Mouse (Mus musculus): ENCODE measurements at regions not wholly inside any gene's neighbourhood (a gene's known extent, or its start where the extent isn't known, plus 50 kb on each side); places are given as distances from the start of the nearest gene placed in this dataset.
A peak's percentile ranks its signal among the peaks of the same experiment; 100 is the strongest.

- 10% methylated on average over 30 of the region's 30 CpGs for WGBS
- Histone ChIP-seq H3K4me3 (replicated peaks; ENCODE audit: extremely low read depth, low read depth, low read length) (no peak overlapping the region), H3K4me1 (ENCODE audit: control insufficient read depth, insufficient read depth, low read length) (peaks cover 9% of the 10 kb centered on the region; the same call in 1 of the 2 replicates)
- peak; percentile 74 for DNase-seq
- TF ChIP-seq CTCF (IDR thresholded peaks at IDR 0.05; ENCODE audit: insufficient read depth, low read length) (peak; percentile 31; the same call in 1 of the 2 replicates), POLR2A (IDR thresholded peaks at IDR 0.05; ENCODE audit: borderline replicate concordance, extremely low read depth, low read depth, low read length) (0 out of 2 replicates have a peak, but pooled peaks have one; percentile 63)
Measured at GRCm38 (mm10) chr9:120690961-120691941, 120.0 kb downstream of the Rpl14 start.

DNA sequence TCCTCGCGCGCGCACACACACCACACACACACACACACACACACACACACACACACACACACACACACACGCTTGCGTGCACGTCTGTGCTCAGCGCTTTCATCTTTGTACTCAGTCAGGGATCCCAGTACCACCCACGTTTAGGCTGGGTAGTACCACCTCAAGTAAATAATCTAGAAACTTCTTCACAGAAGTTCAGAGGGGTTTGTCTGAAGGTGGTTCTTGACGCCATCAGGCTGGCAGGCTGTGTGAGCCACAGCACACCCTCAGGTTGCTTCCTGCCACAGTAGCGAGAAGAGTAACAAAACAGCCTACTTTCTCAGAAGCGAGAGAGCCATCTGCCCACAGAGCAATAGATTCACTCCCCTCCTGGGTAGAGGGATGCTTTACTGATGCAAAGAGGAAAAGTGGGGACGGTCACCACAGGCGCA is 120.7 kb downstream of the Rpl14 start:
- WGBS: 21% methylated on average over 14 of the region's 14 CpGs
- Histone ChIP-seq H3K4me3 (replicated peaks; ENCODE audit: extremely low read depth, low read depth, low read length) (no peak overlapping the region), H3K4me1 (ENCODE audit: control insufficient read depth, insufficient read depth, low read length) (peaks cover 9% of the 10 kb centered on the region; the same call in 1 of the 2 replicates)
- TF ChIP-seq POLR2A (IDR thresholded peaks at IDR 0.05; ENCODE audit: borderline replicate concordance, extremely low read depth, low read depth, low read length) (no peak), CTCF (IDR thresholded peaks at IDR 0.05; ENCODE audit: insufficient read depth, low read length) (no peak)
- no peak for DNase-seq

DNA sequence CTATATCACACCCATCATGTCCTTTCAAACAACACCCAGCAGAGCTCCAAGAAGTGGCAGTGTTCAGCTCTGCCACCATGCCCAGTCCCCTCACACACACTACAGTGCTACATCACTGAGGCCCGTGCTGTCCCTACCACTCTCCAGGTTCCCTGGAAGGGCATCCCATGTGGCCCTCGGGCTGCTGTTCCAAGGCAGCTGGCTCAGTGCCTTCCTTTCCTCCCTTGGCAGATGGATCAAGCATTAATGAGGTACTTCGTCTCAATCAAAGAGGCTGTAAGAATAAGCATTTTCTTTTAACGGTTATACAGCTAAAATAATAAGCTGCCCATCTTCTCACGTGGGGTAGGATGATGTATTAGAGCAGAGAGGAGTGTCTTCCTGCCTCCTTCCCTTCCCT is 123.2 kb downstream of the Rpl14 start:
- DNase-seq: no peak
- WGBS: 49% methylated on average over 5 of the region's 5 CpGs
- H3K4me3 ChIP-seq (replicated peaks; ENCODE audit: extremely low read depth, low read depth, low read length): no peak overlapping the region
- TF ChIP-seq POLR2A (IDR thresholded peaks at IDR 0.05; ENCODE audit: borderline replicate concordance, extremely low read depth, low read depth, low read length) (no peak), CTCF (IDR thresholded peaks at IDR 0.05; ENCODE audit: insufficient read depth, low read length) (no peak)
- H3K4me1 ChIP-seq (ENCODE audit: control insufficient read depth, insufficient read depth, low read length): peaks cover 9% of the 10 kb centered on the region; the same call in 1 of the 2 replicates

DNA sequence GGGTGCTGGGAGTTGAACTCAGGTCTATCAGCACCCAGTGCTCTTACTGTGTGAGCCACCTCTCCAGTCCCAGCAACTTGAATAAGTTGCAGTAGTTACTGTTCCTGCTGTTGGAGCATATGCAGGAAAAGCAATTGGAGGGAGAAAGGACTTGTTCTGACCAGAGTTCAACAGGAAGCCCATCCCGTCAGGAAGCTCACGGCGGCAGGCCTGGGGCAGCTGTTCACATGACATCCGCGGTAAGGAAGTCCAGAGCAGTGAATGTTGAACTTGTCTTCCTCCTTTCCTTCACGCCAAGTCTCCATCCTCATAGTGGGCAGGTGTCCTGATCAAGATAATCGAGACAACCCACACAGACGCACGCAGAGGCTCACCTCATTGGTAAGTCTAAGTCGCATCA is 124.7 kb downstream of the Rpl14 start:
- Histone ChIP-seq H3K4me1 (ENCODE audit: control insufficient read depth, insufficient read depth, low read length) (peaks cover 6% of the 10 kb centered on the region; the same call in 1 of the 2 replicates), H3K4me3 (replicated peaks; ENCODE audit: extremely low read depth, low read depth, low read length) (no peak overlapping the region)
- no peak for DNase-seq
- TF ChIP-seq CTCF (IDR thresholded peaks at IDR 0.05; ENCODE audit: insufficient read depth, low read length): no peak
- no peak for TF ChIP-seq POLR2A (IDR thresholded peaks at IDR 0.05; ENCODE audit: borderline replicate concordance, extremely low read depth, low read depth, low read length)
- 54% methylated on average over 10 of the region's 10 CpGs for WGBS

DNA sequence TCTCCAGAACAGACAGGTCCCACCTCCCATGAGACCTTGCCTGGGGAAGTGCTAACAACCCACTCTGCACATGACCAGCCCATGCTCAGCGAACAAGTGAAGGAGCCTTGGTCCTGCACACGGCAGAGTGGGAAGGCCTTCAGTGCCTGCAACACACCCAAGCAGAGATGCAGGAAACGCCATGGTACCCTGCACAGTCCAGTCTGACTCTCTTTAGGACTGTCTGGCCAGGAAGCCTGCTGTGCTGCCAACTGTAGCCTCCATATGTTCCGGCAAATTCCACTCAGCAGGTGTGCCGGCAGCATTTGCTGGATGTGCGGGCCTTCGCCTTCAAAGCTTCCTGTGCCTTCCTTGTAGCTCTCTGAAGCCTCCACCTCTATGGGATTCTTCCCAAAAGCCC is 126.5 kb downstream of the Rpl14 start:
- no peak for TF ChIP-seq POLR2A (IDR thresholded peaks at IDR 0.05; ENCODE audit: borderline replicate concordance, extremely low read depth, low read depth, low read length)
- TF ChIP-seq CTCF (IDR thresholded peaks at IDR 0.05; ENCODE audit: insufficient read depth, low read length): no peak
- WGBS: 96% methylated on average over 7 of the region's 7 CpGs

GRCm38 (mm10) chr9:120699781-120700180 is 128.5 kb downstream of the Rpl14 start:
- H3K4me3 ChIP-seq (replicated peaks; ENCODE audit: extremely low read depth, low read depth, low read length): no peak overlapping the region
- H3K4me1 ChIP-seq (ENCODE audit: control insufficient read depth, insufficient read depth, low read length): peaks cover 9% of the 10 kb centered on the region
- TF ChIP-seq CTCF (IDR thresholded peaks at IDR 0.05; ENCODE audit: insufficient read depth, low read length) (no peak), POLR2A (IDR thresholded peaks at IDR 0.05; ENCODE audit: borderline replicate concordance, extremely low read depth, low read depth, low read length) (no peak)
- 55% methylated on average over 5 of the region's 5 CpGs for WGBS
- DNase-seq: no peak

More for the DNA sequence above, 126.5 kb downstream of the Rpl14 start:
- H3K4me1 ChIP-seq (ENCODE audit: control insufficient read depth, insufficient read depth, low read length): 0 out of 2 replicates have a peak, but pooled peaks cover 4% of the 10 kb centered on the region
- DNase-seq: no peak
- no peak overlapping the region for H3K4me3 ChIP-seq (replicated peaks; ENCODE audit: extremely low read depth, low read depth, low read length)

GRCm38 (mm10) chr9:120702836-120703235 is 131.6 kb downstream of the Rpl14 start:
- no peak for DNase-seq
- TF ChIP-seq CTCF (IDR thresholded peaks at IDR 0.05; ENCODE audit: insufficient read depth, low read length): no peak
- no peak for TF ChIP-seq POLR2A (IDR thresholded peaks at IDR 0.05; ENCODE audit: borderline replicate concordance, extremely low read depth, low read depth, low read length)
- 57% methylated on average over 7 of the region's 7 CpGs for WGBS
- H3K4me3 ChIP-seq (replicated peaks; ENCODE audit: extremely low read depth, low read depth, low read length): no peak overlapping the region
- H3K4me1 ChIP-seq (ENCODE audit: control insufficient read depth, insufficient read depth, low read length): peaks cover 5% of the 10 kb centered on the region

- no peak for TF ChIP-seq CTCF (IDR thresholded peaks at IDR 0.05; ENCODE audit: insufficient read depth, low read length)
- TF ChIP-seq POLR2A (IDR thresholded peaks at IDR 0.05; ENCODE audit: borderline replicate concordance, extremely low read depth, low read depth, low read length): no peak
- WGBS: 35% methylated on average over 10 of the region's 10 CpGs
- Histone ChIP-seq H3K4me1 (ENCODE audit: control insufficient read depth, insufficient read depth, low read length) (peaks cover 7% of the 10 kb centered on the region), H3K4me3 (replicated peaks; ENCODE audit: extremely low read depth, low read depth, low read length) (no peak overlapping the region)
- no peak for DNase-seq
Measured at GRCm38 (mm10) chr9:120703291-120703930, 132.2 kb downstream of the Rpl14 start.

GRCm38 (mm10) chr9:120706562-120707198 is 135.4 kb downstream of the Rpl14 start:
- TF ChIP-seq POLR2A (IDR thresholded peaks at IDR 0.05; ENCODE audit: borderline replicate concordance, extremely low read depth, low read depth, low read length): no peak
- no peak for TF ChIP-seq CTCF (IDR thresholded peaks at IDR 0.05; ENCODE audit: insufficient read depth, low read length)
- DNase-seq: no peak
- WGBS: 59% methylated on average over 9 of the region's 9 CpGs
- peaks cover 9% of the 10 kb centered on the region for H3K4me1 ChIP-seq (ENCODE audit: control insufficient read depth, insufficient read depth, low read length)
- H3K4me3 ChIP-seq (replicated peaks; ENCODE audit: extremely low read depth, low read depth, low read length): no peak overlapping the region
